In genomic region chr5:17990618-17991017, GRCm38 (mm10) we compare ENCODE assay signal across 23 mouse cellular contexts. TPM values are rescaled to one million over a fixed set of nuclear protein-coding genes. Genes with fewer than 3 reads are reported as not detected.
"Had no signal": no experiment of that assay in that cellular context is flagged by ENCODE, and none has a peak within 500 bp of the region (broad histone marks: within the 10 kb centered on the region; RNA-seq: fewer than 3 reads in every experiment).

No protein-coding gene starts in this region.

- H3K4me2 ChIP-seq: limb, embryonic 13.5 days; neural tube, embryonic 15.5 days had no signal

- H3K36me3 ChIP-seq: limb, embryonic 13.5 days; midbrain, embryonic 10.5 days; neural tube, embryonic 15.5 days had no signal

- DNase-seq: kidney, adult 9 months; kidney, postnatal 36 days; layer of hippocampus, adult 9-11 months; left cerebral cortex, postnatal 4 days; lung, adult 18-20 months; lung, postnatal 10 days; lung, postnatal 4 days; midbrain, embryonic 14.5 days; spleen, adult 18-20 months; thymus, adult 2 months; thymus, postnatal 25 days had no signal

- H3K4me3 ChIP-seq: limb, embryonic 13.5 days; midbrain, embryonic 10.5 days; myocyte; neural tube, embryonic 15.5 days had no signal

- H3K9me3 ChIP-seq: limb, embryonic 13.5 days; midbrain, embryonic 10.5 days; neural tube, embryonic 15.5 days had no signal

- H3K27ac ChIP-seq: kidney, postnatal 0 days; limb, embryonic 13.5 days; liver, embryonic 14.5 days; midbrain, embryonic 10.5 days; neural tube, embryonic 15.5 days had no signal

- H3K4me1 ChIP-seq: limb, embryonic 13.5 days; midbrain, embryonic 10.5 days; neural tube, embryonic 15.5 days had no signal

- H3K9ac ChIP-seq: limb, embryonic 13.5 days; liver, embryonic 14.5 days; neural tube, embryonic 15.5 days had no signal

- H3K27me3 ChIP-seq: limb, embryonic 13.5 days; neural tube, embryonic 15.5 days had no signal

RNA-seq across cellular contexts. Expression of gene Gnat3, which starts 28.3 kb away (rescaled TPM):
- total RNA-seq: layer of hippocampus, adult 18-20 months; left cerebral cortex, postnatal 4 days; liver, adult 2 months; megakaryocyte, adult 5-6 weeks had no signal
- polyA plus RNA-seq: kidney, postnatal 0 days; limb, embryonic 13.5 days; liver, adult 2 months; liver, embryonic 14.5 days; midbrain, embryonic 14.5 days; myocyte; neural tube, embryonic 15.5 days; stomach, embryonic 14.5 days; testis, adult 2 months; urinary bladder, adult 2 months had no signal
